Mouse (Mus musculus) erythroblast, adult 5-6 weeks (primary cell): ENCODE results near the gene Krt90. TPM values are rescaled to one million over a fixed set of nuclear protein-coding genes. Genes with fewer than 3 reads are reported as not detected.

Source experiments
- ATAC-seq: replicated peaks from 2 replicates; pipeline ENCODE4 v1.8.0; 2016; ENCODE audit warnings: moderate number of reproducible peaks, mild to moderate bottlenecking, moderate TSS enrichment, inconsistent platforms; ENCODE audit not compliant: poor library complexity, low FRiP score, severe bottlenecking
- total RNA-seq, 2 experiments: library from RNA; stranded (forward) in 1 of 2; stranded (reverse) in 1 of 2; fragments of 150-400 nt in 1 of 2; fragments of 200-764, 138-1000 nt in 1 of 2; gene quantifications; 2 replicates each; pipeline versions ENCODE4 v1.2.3 to v1.2.4; 2015 to 2017; ENCODE audit warnings: low replicate concordance in 2 of 2

The Krt90 gene
- total RNA-seq (2015; ENCODE audit: low replicate concordance) (not detected in 2 replicates), total RNA-seq (2017; ENCODE audit: low replicate concordance) (not detected in 2 replicates)

DNA sequence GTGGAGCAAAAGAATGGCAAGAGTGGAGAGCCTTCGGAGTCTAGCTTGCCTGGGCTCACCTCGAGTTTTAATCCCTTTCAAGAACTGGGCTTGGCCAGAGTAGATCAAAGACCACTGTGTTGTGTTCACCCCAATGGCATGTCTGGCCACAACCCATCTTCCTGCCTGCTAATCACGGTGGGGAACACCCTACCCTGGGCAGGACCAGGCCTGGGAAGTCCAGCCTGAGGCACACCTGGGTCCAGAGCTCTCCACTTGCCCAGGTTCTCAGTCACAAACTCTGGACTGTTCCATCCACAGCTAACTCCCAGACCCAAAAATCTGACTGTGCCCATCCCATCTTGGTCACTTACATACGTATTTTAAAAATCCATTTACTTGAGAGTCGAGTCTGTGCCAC, at the start of gene Krt90:
TSS of gene Krt90 (minus strand) at position 101 of the 400 bp plus-strand sequence.
- ATAC-seq = no peak

DNA sequence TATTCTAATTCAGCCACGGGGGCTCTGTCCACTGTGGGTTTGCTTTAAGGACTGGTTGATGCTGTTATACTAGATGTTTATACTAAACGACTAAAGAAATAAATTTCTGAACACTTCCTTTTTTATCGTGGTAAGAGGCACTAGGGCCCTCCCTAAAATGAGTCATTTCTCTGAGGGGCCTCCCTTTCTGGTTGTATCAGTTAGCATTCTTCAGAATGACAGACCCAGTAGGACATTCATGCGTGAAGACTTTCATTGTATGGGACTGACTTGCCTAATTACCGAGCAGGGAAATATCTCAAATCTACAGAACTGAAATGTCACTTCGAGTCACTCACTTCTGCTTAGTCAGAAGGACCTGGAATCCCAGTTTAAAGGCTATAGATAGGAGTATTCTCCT, 36.4 kb upstream of the Krt90 start:
- ATAC-seq = no peak

DNA sequence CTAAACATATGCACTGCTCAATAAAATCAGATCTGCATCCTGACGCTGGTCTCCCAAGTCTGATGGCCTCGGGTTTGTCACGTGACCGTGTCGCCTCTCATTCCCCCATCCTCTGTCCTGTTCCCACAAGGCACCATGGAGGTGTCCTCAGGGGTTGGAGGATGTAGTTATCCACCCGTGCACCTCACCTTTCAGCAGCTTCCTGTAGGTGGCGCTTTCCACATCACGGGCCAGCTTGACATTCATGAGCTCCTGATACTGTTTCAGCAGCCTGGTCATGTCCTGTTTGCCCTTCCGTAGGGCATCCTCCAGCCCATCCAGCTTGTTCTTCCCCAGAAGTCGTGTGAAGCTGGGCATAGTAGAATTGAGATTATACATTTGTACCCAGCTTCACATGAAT, 25.5 kb upstream of the Krt90 start:
- peak; percentile 43; the same call in 1 of the 2 replicates for ATAC-seq

DNA sequence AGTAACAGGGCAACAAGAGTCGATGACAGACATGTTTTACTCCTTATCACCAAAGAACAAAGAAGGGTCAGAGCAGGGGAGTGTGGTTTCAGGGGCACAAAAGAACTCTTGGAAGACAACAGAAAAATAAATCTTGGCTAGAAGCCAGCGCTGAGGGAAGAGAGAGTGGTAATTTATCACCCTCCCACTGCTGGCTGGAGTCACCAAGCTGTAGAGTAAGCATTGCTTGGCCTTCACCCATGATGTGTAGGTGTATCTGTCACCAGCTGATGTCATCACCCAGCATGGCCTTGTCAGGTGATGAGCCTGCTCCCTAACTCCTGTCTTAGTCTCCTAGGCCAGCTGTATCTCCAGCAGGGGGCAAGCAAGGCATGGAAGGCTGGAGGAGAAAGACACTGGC, 21.7 kb upstream of the Krt90 start:
- no peak for ATAC-seq

DNA sequence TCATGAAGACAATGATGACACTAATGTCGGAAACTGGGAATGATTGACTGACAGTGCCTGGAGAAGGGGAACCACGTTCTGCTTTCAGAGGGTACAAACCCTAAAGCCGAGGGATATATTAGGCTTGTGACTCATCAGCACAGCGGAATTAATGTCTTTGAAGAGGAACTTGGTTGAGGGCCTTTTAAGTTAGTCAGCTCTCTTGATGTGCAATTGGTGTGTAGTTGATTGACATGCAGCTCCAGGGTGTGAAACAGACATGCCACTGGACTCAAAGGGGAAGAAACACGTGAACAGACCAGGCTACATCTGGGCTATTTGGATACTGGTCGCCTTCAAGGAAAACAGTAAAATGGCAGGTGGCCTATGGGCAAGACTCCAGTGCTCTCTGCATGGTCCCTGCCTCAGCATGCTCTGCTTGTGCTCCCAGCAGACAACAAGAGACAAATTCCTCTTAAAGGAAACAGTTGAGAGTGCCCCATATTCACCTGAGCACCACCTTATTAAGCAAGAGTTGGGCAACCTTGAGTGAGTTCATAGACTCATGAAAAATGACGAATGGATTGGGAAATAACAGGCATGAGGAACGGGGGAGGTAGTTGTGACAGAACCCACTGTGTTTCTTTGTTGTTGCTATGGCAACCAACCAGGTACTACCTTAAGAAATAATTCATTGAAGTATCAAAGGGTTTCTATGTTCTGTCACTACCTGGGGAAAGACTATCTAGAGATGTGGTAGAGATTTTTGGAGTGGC, 20.6 kb upstream of the Krt90 start:
- ATAC-seq = no peak

DNA sequence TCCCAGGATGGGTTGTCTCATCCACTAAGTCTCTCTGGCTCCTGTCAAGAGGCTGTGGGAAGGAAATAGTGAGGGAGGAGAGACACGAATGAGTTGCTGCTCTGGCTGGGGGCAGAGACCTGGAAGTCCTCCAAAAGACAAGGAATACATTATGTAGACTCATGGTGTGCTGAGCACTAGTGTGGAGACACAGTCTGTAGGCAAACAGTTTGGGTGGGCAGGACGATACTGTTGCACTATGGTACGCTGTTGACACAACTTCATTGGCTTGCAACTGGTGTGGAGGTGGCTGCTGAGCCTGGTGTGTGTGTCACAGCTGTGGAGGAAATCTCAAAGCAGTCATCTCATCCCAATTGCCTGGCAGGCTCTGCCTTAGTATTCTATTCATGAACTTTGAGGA, 19.0 kb upstream of the Krt90 start:
- ATAC-seq = no peak

DNA sequence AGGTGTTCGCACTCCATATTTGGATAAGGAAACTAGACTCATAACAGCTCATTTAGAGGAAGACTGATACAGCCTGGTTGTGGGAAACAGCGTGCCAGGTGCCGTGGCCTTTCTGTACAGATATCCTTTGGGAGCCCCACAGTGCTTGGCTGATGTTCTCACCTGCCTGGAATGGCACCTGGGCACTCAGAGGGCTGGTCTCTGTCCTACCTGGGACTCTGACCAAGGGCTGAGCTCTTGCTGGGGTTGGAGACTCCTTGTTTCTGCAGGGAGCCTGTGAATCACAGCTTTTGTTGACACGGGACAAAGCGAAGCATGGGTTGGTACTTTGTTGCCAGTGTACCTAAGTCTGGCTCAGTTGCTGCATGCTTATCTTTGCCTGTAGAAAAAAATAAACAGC, 12.8 kb upstream of the Krt90 start:
- ATAC-seq = no peak

DNA sequence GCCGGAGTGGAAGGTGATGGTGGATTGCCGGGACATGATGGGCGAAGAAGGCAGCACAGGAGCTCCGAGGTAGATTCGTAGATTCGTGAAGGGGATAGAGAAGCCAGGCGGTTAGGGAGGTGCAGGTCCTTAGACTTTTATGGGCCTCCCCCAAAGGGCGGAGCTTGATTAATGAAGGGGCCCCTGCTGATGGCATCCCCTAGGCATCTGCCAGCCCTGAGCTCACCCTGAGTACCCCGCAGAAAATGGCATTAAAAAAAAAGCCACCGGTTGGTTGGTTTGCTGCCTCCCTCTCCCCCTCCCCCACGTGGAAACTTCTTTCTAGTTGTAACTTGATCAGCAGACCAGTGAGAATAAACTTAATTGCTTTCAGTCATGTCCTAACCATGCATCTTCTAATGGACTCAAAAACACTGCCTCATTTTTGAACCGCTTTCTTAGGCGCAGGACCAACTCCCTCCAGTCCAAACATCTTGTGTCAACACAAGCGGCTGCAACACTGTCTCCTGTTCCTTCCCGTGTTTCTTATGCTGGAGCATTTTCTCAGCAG, 11.1 kb upstream of the Krt90 start, which contains the start of gene Krt75:
TSS of gene Krt75 (minus strand) at position 109 of the 550 bp plus-strand sequence.
- no peak for ATAC-seq

DNA sequence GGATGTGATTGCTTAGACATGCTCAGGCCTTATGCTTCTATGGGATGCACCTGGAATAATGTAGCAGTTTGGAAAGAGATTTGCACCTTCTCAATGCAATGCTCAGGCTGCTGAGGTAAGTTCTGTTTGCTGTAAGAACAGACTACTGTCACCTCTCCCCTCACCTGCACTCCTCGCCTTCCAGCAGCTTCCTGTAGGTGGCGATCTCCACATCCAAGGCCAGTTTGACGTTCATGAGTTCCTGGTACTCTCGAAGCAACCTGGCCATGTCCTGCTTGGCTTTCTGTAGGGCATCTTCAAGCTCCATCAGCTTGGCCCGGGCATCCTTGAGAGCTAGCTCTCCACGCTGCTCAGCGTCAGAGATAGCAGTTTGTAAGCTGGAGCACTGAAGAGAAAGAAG, 5.0 kb upstream of the Krt90 start:
- no peak for ATAC-seq

DNA sequence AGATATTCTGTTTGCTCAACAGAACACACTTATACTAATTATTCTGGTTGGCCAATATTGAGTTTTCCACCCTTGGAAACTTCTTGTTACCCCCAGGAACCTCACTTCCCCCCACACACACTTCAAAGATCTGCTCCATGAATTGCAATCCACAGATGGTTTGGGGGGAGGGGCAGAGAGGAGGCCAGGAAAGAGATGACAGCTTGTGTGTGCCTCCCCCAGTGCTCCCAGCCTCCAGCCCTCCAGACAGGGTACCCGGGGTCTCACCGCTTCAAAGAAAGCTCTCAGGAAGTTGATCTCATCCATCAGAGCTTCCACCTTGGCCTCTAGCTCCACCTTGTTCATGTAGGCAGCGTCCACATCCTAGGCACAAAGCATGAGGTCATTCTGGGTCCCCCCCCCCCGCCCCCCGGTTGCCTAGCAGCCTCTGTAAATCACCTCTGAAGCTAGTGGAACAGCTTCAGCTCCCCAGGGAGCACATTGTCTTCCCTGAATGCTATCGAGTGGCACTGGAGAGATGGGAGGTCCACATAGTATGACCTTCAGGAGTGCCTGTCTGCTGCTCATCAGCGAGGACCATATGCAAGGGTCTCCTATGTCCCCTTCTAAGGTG, 4.6 kb downstream of the Krt90 start:
- ATAC-seq = no peak

DNA sequence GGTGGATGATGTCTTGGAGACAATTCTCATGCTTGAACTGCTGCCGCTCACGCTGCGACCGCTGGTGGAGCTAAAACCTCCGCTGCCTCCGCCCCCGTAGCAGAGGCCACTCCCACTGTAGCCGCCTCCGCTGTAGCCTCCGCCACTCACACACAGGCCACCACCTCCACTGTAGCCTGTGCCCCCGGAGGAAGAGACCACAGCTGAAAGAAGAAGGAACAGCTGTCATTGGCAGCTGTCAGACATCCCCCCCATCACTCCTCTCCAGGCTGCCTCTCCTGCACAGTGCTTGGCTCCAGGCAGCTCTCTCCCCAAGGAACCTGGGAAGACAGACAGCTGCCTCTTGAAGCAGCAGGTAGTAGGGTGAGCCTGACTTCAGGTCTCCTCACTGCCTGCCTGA, 9.6 kb downstream of the Krt90 start:
- ATAC-seq = no peak

DNA sequence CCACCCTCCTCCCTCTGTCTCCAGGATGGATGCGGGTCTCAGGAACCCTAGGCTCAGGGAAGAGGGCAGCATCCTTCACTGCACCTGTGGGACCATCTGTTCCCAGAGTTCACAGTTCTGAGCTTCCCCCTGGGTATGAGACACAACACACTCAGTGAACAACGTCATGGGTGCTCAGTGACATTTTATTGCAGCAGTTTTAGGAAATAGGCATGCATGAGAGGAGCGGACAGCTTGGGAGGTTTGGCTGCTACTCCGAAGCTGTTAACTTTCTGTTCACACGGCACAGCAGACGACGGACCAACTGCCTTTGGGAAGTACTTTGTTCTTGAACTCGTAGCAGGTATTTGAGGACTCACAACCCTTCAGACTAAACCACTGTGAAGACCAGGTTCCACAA, 10.6 kb downstream of the Krt90 start:
- no peak for ATAC-seq

DNA sequence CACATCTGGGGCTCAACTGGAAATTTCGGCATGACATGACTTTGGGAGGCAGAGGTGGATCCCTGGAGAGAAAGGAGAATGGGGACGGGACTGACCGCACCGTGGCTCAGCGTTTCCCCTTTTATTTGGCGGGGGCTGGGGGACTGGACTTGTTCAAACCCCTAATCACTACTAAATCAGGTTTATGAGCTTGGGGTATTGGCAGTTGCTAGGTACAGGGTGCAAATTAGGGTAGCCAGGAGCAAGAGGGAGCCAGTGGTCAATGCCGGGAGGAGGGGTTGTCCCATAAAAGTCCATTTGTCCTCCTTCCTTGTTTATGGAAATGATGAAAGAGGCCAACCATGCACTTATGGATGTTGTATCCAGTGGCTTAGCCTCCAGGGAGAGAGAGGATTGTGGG, 12.2 kb downstream of the Krt90 start, which contains the start of gene Krt82:
TSS of gene Krt82 (minus strand) at position 101 of the 400 bp plus-strand sequence.
- ATAC-seq = no peak

DNA sequence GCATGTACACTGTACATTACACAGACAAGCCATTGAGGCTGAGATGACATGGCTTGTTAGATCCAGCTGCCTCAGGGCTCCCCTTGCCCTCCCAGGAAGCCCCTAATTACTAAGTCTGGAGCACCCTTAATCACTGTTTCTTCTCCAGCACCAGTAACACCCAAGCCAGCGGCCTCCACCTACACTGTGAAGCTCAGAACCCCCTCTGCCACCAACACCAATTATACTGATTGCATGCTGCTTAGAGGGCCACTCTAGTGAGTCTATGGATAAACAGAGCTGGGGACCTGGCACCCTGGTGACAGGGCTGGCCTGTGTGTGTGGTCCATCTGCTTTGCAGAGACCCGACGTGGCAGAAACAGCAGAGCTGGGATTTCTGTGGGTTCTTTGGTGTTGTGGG, 18.3 kb downstream of the Krt90 start:
- ATAC-seq = no peak

DNA sequence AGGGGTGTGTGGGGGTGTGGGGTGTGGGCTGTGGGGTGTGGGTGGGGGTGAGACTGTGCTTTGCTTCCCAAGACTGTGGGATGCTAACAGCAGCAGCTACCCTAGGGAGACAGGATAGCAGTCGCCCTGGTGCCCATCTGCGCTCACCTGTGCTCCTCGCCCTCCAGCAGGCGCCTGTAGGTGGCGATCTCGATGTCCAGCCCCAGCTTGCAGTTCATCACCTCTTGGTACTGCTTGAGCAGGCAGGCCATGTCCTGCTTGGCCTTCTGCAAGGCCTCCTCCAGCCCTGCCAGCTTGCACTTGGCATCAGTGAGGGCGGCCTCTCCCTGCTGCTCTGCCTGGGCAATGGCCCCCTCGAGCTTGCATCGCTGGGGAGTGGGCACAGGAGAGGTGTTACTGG, 20.2 kb downstream of the Krt90 start:
- ATAC-seq = no peak

DNA sequence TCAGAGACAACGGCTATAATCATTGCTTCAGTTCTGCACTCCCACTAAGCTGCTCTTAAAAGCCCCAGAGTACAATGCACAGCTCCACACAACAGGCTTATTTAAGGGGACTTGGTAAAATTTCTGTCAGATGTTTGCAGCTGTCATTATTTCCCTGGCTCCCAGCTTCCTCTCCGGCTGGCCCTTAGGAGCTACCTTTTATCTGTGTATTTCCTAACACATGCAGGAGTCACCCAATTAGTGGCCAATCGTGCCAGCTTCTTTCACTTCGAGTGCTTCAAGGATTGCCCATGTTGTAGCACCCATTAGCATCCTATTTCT, 24.2 kb downstream of the Krt90 start:
- no peak for ATAC-seq

DNA sequence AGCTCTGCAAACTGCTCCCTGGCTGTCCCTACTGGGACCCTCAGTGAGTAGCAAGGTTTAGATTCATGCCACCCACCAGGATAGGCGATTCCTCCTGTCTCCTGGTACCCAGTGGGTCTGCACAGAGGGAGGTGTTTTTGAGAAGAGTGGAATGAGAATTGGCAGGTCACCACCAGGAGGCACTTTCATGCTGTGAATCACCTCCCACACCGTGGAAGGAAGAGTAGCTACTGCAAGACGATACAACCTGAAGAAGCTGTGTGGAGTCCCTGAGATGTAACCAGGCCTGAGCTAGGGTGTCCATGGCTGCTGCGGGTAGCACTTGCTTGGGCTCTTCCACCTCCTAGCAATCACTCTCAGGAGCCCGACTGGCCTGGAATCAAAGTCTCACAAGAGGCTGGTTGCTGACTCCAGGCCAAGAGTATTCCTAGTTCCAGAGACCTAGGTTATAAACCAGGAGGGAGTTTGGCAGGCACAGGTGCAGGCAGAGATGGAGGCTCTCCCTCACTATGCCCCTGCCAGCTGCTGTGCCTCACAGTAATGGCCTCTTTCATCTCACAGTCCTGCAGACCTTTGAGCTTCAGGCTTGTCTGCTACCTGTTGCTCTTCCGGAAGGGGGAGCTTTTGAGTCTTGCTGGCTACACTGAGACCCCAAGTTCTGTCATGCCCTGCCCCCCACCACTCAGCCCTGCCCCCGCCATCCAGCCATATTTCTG, 24.7 kb downstream of the Krt90 start:
- no peak for ATAC-seq

DNA sequence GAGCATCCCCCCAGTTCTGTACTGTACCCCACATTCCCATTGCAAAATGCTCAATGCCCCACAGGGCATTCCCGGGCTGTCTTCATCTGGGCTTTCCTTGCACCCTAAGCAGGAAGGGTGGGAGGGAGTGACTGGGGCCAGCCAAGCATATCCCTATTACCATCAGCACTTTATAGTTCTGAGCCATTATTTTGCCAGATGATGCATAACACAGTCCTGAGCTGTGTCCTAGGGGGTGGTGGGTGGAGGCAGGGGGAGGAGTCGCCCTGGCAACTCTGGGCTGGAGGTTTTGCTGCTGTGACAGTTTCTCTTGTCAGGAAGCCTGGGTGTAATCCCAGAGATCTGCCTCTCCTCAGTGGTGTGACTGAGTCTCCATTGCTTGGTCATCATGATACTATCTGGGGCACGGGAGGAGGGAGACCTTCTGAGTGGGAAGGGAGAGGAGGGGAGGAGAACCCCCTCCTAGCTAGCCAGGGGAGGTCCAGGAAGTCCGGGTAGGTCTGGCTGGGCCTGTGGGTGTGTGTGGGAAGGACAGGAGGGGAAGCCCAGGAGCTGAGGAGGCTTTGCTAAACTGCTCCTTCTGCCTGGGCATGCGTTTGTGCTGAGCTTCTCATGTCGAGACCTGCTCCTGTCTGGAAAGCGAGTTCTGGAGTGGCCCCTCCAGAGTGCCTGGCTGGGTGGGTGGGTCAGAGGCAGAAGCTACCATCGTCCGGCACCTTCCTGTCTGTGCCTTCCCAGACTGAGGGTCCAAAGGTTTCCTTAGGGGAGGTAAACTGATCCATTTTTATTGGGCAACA, 26.5 kb downstream of the Krt90 start:
- ATAC-seq = no peak

DNA sequence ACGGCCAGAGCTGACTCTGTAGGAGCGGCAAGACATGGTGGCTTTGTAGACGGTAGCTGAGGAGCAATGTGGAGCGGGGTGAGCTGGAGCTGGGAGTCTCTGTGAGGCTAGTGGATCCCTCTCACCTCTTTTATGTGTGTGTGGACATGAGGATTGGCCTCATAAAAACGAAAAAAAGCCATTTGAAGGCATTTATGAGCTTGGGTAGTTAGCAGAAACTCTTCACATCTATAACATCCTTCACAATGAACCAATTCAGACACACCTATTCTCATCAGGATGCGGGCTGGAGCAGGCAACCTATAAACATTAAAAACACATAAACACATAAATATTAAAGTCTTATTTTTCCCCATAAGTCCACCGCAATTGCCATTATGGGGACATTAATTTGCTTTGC, 30.0 kb downstream of the Krt90 start, which contains the start of gene Krt84:
TSS of gene Krt84 (minus strand) at position 101 of the 400 bp plus-strand sequence.
- ATAC-seq = no peak
